9 mouse cellular contexts compared by ENCODE assay signal in the genomic region with DNA sequence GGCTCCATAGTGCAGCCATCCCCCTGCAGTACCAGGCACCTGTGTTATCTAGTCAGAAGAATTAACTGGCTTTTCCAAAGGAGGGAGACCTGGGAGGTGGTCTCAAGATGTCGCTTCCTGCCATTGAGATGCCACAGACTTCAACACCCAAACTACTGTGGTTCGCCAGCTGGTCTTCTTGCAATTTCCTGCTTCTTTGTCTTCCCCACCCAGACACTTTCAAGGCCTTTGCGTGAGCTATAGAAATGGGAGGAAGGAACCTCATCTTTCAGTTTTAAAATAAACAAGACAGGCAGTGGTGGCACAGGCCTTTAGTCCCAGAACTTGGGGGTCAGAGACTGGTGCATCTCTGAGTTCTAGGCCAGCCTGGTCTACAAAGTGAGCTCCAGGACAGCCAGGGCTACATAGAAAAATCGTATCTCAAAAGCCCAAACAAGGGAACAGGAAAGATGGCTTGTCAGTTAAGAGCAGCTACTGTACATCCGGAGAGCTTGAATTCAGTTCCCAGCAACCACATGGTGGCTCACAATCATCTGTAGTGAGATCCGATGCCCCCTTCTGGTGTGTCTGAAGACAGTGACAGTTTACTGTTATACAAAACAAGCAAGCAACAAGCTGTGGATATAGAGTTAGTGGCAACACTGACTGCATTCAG. TPM values are rescaled to one million over a fixed set of nuclear protein-coding genes. Genes with fewer than 3 reads are reported as not detected.
DNase-seq lines count a peak whose midpoint lies in the region; ATAC-seq and TF ChIP-seq lines count a peak whose summit lies in the region.
"Had no signal": no experiment of that assay in that cellular context is flagged by ENCODE, and none has a peak within 500 bp of the region (broad histone marks: within the 10 kb centered on the region; RNA-seq: fewer than 3 reads in every experiment).

No protein-coding gene starts in this region.

- no peak for ATAC-seq in lung, embryonic 15.5 days (ENCODE audit: borderline replicate concordance, extremely low read depth, low FRiP score, low TSS enrichment)
- no peak for ATAC-seq in forebrain, embryonic 11.5 days (replicated peaks; ENCODE audit: low FRiP score)

- no peak overlapping the region for H3K4me2 ChIP-seq in lung, embryonic 15.5 days
- peak overlapping the region; percentile 40; the same call in 1 of the 2 replicates for H3K4me2 ChIP-seq in forebrain, embryonic 11.5 days (ENCODE audit: low read depth, low read length, severe bottlenecking)
- H3K4me2 ChIP-seq: limb, embryonic 15.5 days had no signal

- no peak overlapping the region for H3K9ac ChIP-seq in lung, embryonic 15.5 days
- peak overlapping the region; percentile 58 for H3K9ac ChIP-seq in forebrain, embryonic 11.5 days (ENCODE audit: low read length)
- H3K9ac ChIP-seq: limb, embryonic 15.5 days had no signal

- no peaks in the 10 kb centered on the region for H3K27me3 ChIP-seq in lung, embryonic 15.5 days
- no peaks in the 10 kb centered on the region for H3K27me3 ChIP-seq in forebrain, embryonic 11.5 days (ENCODE audit: control insufficient read depth, insufficient read depth, low read length)
- H3K27me3 ChIP-seq: limb, embryonic 15.5 days had no signal

- intact Hi-C loops in left cerebral cortex, postnatal 4 days (cut with DNase I): no loop called here

- no peak for DNase-seq in lung, adult 2 months
- DNase-seq in forebrain, embryonic 11.5 days (ENCODE audit: low spot score): no peak
- DNase-seq in lung, postnatal 10 days: peak; percentile 49
- DNase-seq in thymus, postnatal 14 days: peak; percentile 78
- no peak for DNase-seq in left cerebral cortex, postnatal 4 days
- DNase-seq in ovary, postnatal 14 days (ENCODE audit: low spot score): no peak

- H3K4me1 ChIP-seq in lung, embryonic 15.5 days: peaks cover 38% of the 10 kb centered on the region
- H3K4me1 ChIP-seq in lung, adult 2 months (ENCODE audit: control insufficient read depth, insufficient read depth, low read length): peaks cover 17% of the 10 kb centered on the region
- H3K4me1 ChIP-seq in forebrain, embryonic 11.5 days (replicated peaks; ENCODE audit: control insufficient read depth, insufficient read depth, low read length): peaks cover 39% of the 10 kb centered on the region

- H3K27ac ChIP-seq in lung, embryonic 15.5 days: peak overlapping the region; percentile 69
- H3K27ac ChIP-seq in forebrain, embryonic 11.5 days (ENCODE audit: low read depth, low read length): peak overlapping the region; percentile 96
- H3K27ac ChIP-seq: limb, embryonic 15.5 days had no signal

- WGBS in lung, embryonic 15.5 days: 63% methylated on average over 6 of the region's 6 CpGs
- WGBS in lung, adult 2 months: 45% methylated on average over 6 of the region's 6 CpGs
- 71% methylated on average over 6 of the region's 6 CpGs for WGBS in forebrain, embryonic 11.5 days

- H3K4me3 ChIP-seq in lung, embryonic 15.5 days: no peak overlapping the region
- H3K4me3 ChIP-seq in lung, adult 2 months (replicated peaks; ENCODE audit: extremely low read depth, low read depth, low read length): no peak overlapping the region
- no peak overlapping the region for H3K4me3 ChIP-seq in forebrain, embryonic 11.5 days (ENCODE audit: low read depth, low read length)
- H3K4me3 ChIP-seq: limb, embryonic 15.5 days had no signal

- no peak for TF ChIP-seq POLR2A in lung, adult 2 months (IDR thresholded peaks at IDR 0.05; ENCODE audit: borderline replicate concordance, extremely low read depth, low read depth, low read length)

- TF ChIP-seq CTCF in lung, adult 2 months (IDR thresholded peaks at IDR 0.05; ENCODE audit: insufficient read depth, low read length): no peak

- peaks cover 25% of the 10 kb centered on the region; the same call in 1 of the 2 replicates for H3K36me3 ChIP-seq in lung, embryonic 15.5 days
- H3K36me3 ChIP-seq in forebrain, embryonic 11.5 days (ENCODE audit: control insufficient read depth, insufficient read depth, low read length): no peaks in the 10 kb centered on the region; the same call in 1 of the 2 replicates

- no peaks in the 10 kb centered on the region for H3K9me3 ChIP-seq in lung, embryonic 15.5 days
- no peaks in the 10 kb centered on the region for H3K9me3 ChIP-seq in forebrain, embryonic 11.5 days (ENCODE audit: control insufficient read depth, low read length)
- H3K9me3 ChIP-seq: limb, embryonic 15.5 days had no signal

RNA-seq across cellular contexts. Expression of a gene that starts 4.8 kb away (rescaled TPM):
- 204 and 222 TPM in 2 replicates for polyA plus RNA-seq in lung, embryonic 15.5 days (2015; fragmentation: Nextera tagmentation; extraction: Ambion mirVana)
- polyA plus RNA-seq in lung, adult 2 months (2012; rRNA removed): 52.3 and 80.8 TPM in 2 replicates
- polyA plus RNA-seq in forebrain, embryonic 11.5 days (2014; fragmentation: Nextera tagmentation; extraction: Ambion mirVana): 253 and 265 TPM in 2 replicates
- 100 to 1,000 TPM in 1 of 2 experiments, 10 to 100 TPM in 1; 97.9 to 109 TPM for total RNA-seq in left cerebral cortex, postnatal 4 days (2021)

RNA-seq across cellular contexts. Expression of a gene that starts 11.4 kb away (rescaled TPM):
- 787 and 840 TPM in 2 replicates for polyA plus RNA-seq in lung, embryonic 15.5 days (2015; fragmentation: Nextera tagmentation; extraction: Ambion mirVana)
- 52.4 and 108 TPM in 2 replicates for polyA plus RNA-seq in lung, adult 2 months (2012; rRNA removed)
- polyA plus RNA-seq in forebrain, embryonic 11.5 days (2014; fragmentation: Nextera tagmentation; extraction: Ambion mirVana): 814 TPM in 2 replicates
- total RNA-seq in left cerebral cortex, postnatal 4 days (2021): 100 to 1,000 TPM; 290 to 310 TPM

RNA-seq across cellular contexts. Expression of a gene that starts 11.5 kb away (rescaled TPM):
- 16.3 and 17.8 TPM in 2 replicates for polyA plus RNA-seq in lung, embryonic 15.5 days (2015; fragmentation: Nextera tagmentation; extraction: Ambion mirVana)
- polyA plus RNA-seq in lung, adult 2 months (2012; rRNA removed): 33.3 and 36.6 TPM in 2 replicates
- 24.5 and 27.1 TPM in 2 replicates for polyA plus RNA-seq in forebrain, embryonic 11.5 days (2014; fragmentation: Nextera tagmentation; extraction: Ambion mirVana)
- total RNA-seq in left cerebral cortex, postnatal 4 days (2021): 10 to 100 TPM; 47.7 to 52.9 TPM

RNA-seq across cellular contexts. Expression of a gene that starts 26.7 kb away (rescaled TPM):
- 13.7 and 15.3 TPM in 2 replicates for polyA plus RNA-seq in lung, embryonic 15.5 days (2015; fragmentation: Nextera tagmentation; extraction: Ambion mirVana)
- 29.1 and 33.8 TPM in 2 replicates for polyA plus RNA-seq in lung, adult 2 months (2012; rRNA removed)
- polyA plus RNA-seq in forebrain, embryonic 11.5 days (2014; fragmentation: Nextera tagmentation; extraction: Ambion mirVana): 29.0 and 29.7 TPM in 2 replicates
- total RNA-seq in left cerebral cortex, postnatal 4 days (2021): 10 to 100 TPM; 31.4 to 33.1 TPM

RNA-seq across cellular contexts. Expression of a gene that starts 32.0 kb away (rescaled TPM):
- polyA plus RNA-seq in lung, embryonic 15.5 days (2015; fragmentation: Nextera tagmentation; extraction: Ambion mirVana): not detected in 2 replicates
- 0.07 and 0.13 TPM in 2 replicates for polyA plus RNA-seq in lung, adult 2 months (2012; rRNA removed)
- polyA plus RNA-seq in forebrain, embryonic 11.5 days (2014; fragmentation: Nextera tagmentation; extraction: Ambion mirVana): 0.16 and 0.23 TPM in 2 replicates
- total RNA-seq in left cerebral cortex, postnatal 4 days (2021): under 1 TPM in 1 of 2 experiments, not detected in 1; 0.20 TPM
- total RNA-seq: hematopoietic stem cell, adult 5-6 weeks had no signal
- polyA plus RNA-seq: limb, embryonic 15.5 days had no signal

Comparison
In these comparisons a context has a peak if more than half of its experiments do, and no peak if none do; other contexts are left out.
1. DNase-seq: peak in lung, postnatal 10 days (single experiment) and thymus, postnatal 14 days (single experiment); none in lung, adult 2 months (single experiment), forebrain, embryonic 11.5 days (single experiment), left cerebral cortex, postnatal 4 days (single experiment) and ovary, postnatal 14 days (single experiment).